Mouse (Mus musculus): ENCODE data around the gene Carhsp1.

Carhsp1 gene

DNA sequence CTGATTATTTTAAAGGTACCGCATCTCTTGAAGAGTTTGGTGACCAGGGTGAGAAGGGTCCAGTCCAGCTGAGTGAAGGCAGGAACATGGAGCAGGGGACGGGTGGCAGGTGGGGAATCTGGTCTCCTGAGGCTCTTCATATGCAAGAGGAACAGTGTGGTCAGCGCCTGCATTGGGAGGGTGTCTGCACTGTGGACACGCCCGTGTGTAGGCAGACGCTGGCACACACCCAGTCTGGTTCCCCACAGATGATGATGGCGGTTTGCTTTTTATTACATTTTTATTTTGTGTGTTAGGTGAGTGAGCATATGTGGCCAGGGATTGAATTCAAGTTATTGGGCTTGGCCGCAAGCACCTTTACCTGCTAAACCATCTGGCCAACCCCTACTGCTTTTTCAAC lies 3.6 kb upstream of the Carhsp1 start:
- no peak for DNase-seq (ENCODE audit: extremely low spot score, low read depth, low spot score)

DNA sequence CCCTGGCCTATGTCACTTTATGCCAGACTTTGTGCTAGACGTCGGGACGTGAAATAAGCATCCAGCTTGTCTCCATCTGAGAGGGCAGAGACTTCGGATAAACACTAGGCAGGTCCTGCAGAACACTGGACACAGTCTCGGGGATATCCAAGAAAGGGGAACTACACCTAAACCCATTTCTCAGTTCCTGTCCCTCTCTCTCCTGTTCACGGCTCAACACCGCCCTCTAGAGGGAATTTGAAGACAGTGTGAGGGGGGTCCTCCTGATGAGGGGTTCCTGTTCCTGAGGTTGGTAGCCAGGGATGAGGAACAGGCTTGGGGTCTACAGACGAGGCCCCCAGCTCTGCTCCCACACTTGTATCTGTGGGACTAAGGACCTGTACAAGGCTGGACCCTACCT lies 2.2 kb upstream of the Carhsp1 start:
- DNase-seq (ENCODE audit: extremely low spot score, low read depth, low spot score): no peak

DNA sequence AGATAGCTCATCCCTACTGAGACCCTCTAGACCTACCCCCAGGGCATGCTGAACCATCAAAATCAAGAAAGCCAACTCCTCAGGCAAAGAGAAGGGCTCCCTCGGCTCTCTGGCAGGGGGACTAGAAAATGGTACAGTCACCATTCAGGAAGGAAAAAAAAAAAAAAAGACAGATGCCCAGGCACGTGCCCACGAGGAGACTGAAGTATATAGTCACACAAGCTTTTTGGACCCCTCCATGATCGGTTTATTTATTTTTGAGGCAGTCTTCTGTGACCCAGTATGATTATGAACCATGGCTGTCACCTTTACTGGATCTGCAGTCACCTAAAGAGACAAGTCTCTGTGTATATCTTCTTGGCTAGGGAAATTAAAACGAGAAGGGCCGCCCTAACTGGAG lies 1.4 kb upstream of the Carhsp1 start:
- no peak for DNase-seq (ENCODE audit: extremely low spot score, low read depth, low spot score)

DNA sequence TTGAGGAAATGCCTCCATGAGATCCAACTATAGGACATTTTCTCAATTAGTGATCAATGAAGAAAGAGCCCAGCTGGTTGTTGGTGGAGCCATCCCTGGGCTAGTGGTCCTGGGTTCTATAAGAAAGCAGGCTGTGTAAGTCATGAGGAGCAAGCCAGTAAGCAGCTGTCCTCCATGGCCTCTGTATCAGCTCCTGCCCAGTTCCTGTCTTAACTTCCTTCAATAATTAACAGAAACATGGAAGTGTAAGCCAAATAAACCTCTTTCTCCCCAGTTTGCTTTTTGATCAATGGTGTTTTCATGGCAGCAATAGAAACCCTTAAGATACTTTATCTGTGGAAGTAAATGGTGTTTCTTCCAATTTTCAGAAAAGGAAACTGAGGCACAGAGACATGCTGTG lies 856 bp upstream of the Carhsp1 start:
- DNase-seq (ENCODE audit: extremely low spot score, low read depth, low spot score): no peak

DNA sequence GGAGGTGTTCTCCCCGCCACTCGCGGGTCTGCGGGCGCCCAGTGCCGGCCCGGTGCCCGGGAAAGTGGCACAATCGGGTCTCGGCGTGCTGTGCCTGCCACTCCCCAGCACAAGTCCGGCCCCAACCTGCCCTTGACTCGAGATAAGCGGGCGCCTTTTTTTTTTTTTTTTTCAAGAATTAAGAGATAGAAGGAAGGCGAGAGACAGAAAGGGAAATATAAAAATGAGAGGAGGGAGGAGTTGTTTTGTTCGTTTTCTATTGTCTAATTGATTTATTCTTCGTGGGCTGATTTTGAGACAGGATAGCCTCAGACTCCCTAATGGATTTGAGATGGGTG lies 364 bp upstream of the Carhsp1 start:
- no peak for DNase-seq (ENCODE audit: extremely low spot score, low read depth, low spot score)

DNA sequence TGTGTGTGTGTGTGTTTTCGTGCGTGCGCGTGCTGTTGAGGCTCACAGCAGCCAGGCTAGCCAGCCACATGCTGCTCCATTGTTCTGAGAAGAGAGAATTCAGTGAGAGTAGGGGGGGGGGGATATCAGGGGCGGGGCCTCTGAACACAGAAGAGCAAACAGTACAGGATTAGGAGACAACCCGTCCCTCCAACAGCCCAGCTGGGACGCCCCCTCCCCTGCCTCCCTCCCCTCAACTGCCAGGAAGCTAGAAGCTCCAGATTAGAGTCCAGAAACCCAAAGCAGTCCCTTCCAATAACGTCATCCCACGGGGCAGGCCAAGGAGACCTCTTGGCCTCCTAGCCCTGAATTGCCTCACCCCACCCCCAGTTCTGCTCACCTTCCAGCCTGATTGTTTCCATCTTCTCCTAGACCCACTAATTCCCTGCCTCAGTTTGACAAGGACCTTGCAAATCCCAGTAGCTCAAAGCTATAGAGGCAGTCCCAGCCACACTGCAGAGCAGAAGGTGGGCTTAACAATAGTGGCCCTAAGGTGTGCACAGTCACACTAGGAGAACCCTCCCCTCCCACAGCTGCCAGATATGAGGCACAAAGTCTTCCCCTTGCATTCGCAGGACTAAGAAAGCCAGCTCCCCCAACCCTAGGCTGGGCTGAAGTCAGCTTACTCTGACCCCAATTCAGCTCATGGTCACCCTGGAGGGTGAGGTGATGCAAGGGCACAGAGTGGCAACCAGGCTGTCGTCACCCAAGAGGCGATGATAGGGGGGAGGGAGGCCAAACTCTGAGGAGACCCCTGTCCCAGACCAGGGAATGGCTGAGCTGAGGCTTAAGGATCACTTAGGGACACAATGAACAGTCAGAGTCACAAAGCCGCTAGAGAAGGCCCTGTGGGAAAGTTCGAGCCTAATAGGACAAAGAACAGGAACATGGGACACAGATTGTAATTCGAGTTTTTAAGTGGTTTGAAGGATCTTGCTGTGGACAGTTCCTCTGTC lies 1.6 kb downstream of the Carhsp1 start:
- DNase-seq (ENCODE audit: extremely low spot score, low read depth, low spot score): no peak

DNA sequence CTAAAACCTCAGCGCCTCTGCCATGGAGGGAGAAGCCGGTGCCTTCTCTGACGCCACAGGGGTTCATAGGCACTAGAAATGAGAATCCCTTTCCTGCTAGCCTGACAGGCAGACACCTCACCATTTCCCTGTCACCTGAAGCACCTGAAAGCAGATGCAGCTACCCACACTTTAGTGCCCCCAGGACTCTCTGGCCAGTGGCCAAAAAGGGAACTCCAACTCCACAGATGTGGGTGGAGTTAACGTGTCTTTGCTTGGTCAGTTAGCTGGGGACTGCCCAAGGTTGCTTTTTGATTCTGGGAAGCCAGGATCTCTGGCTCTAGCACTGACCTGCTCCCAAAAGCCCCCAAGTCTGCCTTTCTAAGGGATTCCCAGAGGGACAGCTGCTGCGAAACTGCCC lies 2.5 kb downstream of the Carhsp1 start:
- DNase-seq (ENCODE audit: extremely low spot score, low read depth, low spot score): no peak

DNA sequence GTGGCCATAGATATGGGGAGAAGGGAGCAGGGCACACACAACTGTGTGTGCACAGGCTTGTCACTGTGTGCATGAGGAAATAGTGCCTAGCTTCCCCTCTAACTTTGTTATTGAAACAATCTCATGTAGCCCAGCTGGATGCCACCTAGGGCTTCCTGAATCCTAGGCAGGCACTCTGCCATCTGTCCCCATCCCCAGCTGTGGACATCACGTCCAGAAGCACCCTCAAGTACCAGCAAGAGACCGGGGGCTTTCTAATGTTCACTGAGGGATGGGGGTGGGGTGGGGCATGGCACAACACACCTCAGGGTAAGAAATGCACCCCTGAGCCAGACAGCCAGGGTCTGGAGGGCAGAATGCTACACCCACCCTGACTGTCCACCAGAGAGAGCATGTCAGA lies 3.6 kb downstream of the Carhsp1 start:
- DNase-seq (ENCODE audit: extremely low spot score, low read depth, low spot score): no peak

DNA sequence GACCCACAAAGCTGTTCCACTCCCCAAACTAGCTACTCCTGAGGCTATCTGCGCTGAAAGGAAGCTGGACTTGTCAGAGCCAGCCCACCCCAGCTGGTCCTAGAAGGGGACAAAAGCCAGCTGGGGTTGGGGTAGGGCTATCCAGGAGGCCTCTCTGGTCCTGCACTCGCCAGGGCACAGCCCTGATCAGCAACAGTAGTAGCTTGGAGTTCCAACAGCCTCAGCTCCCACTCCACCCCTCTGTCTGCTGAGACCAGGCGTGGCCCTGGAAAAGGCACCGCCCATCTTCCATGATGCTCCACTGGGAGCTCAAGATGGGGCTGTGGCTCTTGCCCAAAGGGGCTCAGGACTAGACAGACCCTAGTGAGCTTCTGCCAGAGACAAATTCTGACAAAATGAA lies 4.1 kb downstream of the Carhsp1 start:
- no peak for DNase-seq (ENCODE audit: extremely low spot score, low read depth, low spot score)

DNA sequence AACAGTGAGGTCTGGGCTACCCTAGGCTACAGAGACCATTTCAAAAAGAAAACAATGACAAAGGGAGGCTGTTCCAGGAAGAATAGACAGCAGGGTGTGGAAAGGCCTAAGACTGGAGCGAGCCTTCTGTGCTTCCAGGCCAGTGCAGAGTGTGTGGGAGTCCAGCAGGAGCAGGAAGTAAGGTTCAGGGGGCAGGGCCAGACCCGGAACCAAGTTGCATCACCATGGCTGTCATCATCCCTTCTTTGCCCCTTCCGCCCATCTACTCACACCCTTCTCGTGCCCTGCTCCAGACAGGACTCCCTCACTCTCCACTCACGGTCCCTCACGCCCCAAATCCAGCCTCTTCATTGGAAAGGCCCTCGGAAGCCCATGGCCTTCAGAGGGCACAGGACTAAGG lies 4.7 kb downstream of the Carhsp1 start:
- DNase-seq (ENCODE audit: extremely low spot score, low read depth, low spot score): no peak

DNA sequence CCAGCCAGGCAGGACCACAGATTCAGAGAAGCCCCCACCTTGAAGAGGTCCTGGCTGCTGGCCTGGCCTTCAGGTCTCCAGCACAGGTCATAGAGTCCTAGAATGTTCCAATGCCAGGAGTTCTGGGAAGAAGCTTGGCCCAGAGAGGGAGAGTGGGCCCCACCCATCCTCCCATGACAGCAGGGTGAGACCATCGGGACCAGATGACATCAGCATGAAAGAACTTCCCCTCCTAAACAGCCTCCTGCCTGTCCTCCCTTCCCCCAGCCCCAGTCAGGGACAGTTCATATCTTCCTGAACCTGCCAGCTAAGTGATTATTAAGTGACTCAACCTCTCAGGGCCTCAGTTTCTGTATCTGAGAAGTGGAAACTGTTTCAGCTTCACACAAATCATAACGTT lies 5.5 kb downstream of the Carhsp1 start:
- no peak for DNase-seq (ENCODE audit: extremely low spot score, low read depth, low spot score)

DNA sequence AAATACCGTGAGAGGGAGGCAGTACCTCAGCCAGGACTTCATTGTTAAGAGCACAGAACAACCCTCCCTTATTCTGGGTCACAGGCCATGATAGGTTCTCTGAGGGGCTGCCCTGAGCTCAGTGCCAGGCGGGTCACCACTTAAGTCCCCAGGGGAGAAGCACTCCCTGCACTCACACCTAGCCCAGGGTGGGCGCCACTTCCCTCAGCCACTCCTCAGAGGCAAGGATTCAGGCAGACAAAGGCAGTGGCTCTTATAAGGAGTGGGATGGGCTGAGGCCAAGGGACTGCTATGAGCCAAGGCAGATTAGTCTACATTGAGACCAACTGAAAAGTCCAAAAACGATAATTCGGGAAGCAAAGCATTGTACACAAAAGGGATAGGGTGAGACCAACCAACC lies 6.6 kb downstream of the Carhsp1 start:
- DNase-seq (ENCODE audit: extremely low spot score, low read depth, low spot score): no peak

DNA sequence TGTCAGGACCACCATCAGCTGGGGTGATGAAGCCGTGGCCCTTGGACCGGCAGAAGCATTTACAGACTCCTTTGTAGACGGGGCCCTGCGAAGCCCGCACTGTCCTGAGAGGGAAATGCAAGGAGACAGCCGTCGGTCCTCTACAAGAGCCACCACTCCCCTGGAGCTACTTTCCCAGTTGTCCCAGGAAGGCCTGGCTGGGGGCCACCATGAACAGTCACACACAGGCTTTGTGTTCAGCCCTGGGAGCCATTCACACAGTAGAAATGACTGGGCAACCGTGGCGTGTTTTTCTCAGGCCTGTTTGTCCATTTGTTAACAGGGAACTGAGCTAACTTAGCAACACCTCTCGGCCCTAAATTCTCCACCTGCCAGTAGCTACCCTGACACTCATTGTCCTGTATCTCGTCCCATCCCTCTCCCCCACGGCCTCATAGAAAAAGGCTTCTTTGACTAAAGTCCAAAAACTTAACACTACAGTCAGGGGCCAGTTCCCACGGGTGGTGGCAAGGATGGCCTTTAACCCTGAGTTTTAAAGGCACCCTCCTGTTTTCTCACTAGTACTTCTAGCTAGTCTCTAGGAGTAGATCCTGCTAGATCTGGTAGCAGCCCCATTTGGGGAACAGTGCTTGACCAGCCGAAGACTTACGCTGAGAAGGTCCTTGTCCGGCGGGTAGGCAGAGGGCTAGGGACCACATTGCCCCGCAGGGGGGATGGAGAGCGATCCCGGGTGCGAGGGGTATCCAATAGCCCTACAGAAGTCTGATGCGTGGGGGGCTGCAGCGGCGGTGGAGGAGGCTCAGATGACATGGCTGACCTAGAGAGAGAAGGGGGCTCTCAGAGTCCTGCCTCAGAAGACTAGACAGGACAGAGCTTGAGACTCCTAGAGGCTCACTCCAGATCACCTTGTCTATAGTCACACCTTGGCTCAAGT lies 8.1 kb downstream of the Carhsp1 start:
- DNase-seq (ENCODE audit: extremely low spot score, low read depth, low spot score): no peak

DNA sequence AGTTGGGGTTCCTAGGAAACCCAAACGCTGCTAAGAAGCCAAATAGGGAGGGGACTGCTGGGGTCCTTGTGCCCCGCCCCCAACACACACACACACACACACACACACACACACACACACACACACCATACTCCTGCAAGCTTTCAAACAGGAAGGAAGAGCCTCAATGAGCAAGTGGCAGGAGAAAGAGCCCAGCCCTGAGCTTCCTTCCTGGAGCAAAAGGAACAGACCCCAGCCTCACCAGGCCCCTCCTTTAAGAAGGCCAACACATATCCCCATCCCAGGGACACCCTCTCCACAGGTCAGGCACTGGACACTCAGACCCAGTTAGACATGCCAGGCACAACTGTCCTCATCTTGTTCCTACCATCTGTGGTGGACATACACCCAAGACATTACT lies 8.9 kb downstream of the Carhsp1 start:
- no peak for DNase-seq (ENCODE audit: extremely low spot score, low read depth, low spot score)

DNA sequence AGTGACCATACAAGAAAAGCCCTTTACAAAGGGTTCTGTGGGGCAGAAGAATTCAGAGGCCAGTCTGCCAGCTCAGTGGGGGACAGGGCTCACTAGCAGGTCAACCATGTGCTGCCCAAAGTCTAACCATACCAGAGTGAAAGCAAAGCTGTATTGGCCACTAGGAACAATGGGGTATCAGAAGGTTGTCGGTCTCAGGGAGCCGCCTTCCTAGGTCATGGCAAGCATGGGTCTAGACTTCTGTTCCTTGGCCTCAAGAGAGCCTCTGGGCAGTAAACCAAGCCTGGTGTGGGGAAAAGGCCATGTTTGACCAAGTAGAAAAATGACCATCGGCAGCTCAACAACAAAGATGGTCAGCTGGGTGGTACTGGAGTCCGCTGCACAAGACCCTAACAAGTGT lies 13.2 kb downstream of the Carhsp1 start:
- no peak for DNase-seq (ENCODE audit: extremely low spot score, low read depth, low spot score)

DNA sequence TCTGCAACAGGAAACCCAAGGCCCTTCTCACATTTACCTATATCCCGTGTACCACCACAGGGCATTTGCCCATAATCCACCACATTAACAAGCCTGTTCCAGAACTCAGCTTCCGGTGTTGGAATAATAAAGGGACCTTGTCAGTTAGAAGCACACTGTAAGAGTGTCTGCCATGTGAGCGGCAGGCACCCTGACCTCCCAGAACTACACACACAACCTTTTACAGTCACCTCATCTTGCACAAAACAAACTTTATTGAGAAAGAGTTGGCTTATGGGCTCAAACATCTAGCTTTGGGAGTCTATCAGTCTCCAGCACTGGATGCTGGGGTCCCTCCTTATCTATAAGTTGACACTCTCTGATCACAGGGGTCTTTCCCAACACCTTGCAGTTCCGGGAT lies 13.6 kb downstream of the Carhsp1 start:
- no peak for DNase-seq (ENCODE audit: extremely low spot score, low read depth, low spot score)

DNA sequence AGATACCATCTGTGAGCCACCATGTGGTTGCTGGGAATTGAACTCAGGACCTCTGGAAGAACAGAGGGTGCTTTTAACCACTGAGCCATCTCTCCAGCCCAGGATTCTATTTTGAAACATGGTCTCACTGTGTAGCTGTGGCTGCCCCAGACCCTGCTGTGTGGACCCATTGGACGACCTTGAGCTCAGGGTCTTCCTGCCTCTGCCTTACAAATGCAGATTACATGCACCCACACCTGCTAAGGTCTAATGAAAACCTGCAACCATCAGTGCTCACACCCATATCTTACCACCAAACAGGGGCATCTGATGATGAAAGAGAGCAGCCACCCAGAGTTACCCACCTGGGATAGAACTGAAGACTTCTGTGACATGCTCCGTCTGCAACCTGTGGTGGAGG lies 15.7 kb downstream of the Carhsp1 start:
- DNase-seq (ENCODE audit: extremely low spot score, low read depth, low spot score): no peak

DNA sequence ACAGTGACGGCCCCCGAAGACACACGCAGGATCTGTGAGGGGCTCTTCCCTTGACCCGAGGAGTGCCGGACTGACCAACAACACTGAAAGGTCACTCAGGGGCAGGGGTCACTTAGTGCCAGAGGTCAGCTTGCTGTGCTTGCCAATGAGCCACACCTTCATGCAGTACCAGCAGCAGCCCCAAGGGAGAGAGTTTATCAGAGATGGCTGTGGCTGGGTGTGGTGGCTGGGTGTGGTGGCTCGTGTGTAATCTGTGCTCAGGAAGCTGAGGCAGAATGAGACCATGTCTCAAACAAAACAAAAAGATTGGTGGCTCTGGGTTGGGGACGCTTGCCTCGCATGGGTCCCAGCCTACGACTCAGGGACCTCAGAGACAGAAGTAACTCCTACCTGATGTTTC lies 16.4 kb downstream of the Carhsp1 start:
- no peak for DNase-seq (ENCODE audit: extremely low spot score, low read depth, low spot score)

DNA sequence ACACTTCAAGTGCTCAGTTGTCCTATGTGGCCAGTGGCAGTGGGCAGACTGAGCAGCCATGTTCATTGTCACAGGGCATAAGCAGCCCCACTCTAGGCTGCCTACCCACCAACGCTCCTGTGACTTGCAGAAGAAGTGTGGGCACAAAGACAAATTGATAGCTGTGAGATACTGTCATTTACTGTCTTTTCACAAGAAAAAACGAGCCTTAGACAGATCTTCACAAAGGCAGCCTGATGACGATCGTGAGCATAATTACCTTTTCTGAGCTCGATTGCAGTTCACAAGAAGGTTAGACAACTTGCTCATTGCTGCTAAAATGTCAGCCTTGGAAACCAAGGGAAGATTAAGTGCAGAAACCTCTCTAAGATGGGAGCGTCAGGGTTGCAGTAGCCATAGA lies 16.8 kb downstream of the Carhsp1 start:
- no peak for DNase-seq (ENCODE audit: extremely low spot score, low read depth, low spot score)

DNA sequence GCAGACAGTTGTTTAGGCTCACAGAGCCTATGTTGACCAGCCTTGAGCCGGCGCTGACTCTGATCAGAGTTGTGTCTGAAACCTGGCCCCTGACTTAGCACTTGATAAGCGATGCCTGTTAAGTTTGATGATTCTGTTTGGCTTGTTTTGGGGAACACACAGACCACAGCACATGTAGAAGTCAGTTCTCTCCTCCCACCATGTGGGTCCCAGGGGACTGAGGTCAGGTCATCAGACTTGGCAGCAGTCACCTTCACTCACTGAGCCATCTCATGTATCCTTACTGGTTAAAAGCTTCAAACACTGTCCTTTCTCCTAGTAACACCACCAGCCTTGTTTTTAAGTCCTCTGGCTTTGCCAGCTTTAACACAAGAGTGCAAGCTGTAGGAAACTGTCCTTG lies 21.9 kb downstream of the Carhsp1 start:
- no peak for DNase-seq (ENCODE audit: extremely low spot score, low read depth, low spot score)

DNA sequence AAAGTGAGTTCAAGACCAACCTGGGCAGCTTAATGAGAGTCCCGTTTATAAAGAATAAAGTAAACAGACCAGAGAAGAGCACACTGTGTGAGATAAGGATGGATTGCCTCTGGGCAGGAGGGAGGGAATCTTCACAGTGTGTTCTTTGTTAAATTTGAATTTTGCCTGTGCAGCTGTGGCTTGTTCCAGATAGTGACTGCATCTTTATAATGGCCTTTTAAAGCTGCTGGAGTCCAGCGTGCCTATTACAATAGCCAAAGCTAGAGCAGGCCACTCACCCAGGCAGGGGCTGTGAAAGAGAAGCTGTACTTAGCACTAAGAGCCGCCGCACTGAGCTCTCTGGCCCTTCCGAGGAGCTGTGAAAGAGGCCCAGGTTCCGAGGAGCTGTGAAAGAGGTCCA lies 26.4 kb downstream of the Carhsp1 start:
- no peak for DNase-seq (ENCODE audit: extremely low spot score, low read depth, low spot score)

DNA sequence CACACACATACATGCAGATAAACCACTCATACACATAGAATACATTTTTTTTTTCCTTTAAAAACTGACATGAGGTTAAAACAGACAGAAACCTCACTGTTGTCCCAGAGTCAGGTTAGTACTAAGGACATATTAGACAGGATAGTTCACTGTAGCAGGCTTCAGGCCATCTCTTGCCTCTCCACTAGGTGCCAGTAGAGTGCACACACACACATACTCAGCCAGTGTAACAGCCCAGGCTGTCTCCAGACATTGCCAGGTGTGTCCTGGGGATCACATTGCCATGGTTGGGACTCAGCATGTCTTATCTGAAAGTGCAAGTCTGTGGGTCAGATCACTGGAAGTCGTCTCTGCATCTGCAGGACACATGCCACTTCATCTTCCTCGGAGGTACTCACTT lies 28.1 kb downstream of the Carhsp1 start:
- no peak for DNase-seq (ENCODE audit: extremely low spot score, low read depth, low spot score)

All from hindlimb bud, embryonic 11.5 days (tissue).